Mouse (Mus musculus): Measurements from ENCODE around the gene Smtn.

DNA sequence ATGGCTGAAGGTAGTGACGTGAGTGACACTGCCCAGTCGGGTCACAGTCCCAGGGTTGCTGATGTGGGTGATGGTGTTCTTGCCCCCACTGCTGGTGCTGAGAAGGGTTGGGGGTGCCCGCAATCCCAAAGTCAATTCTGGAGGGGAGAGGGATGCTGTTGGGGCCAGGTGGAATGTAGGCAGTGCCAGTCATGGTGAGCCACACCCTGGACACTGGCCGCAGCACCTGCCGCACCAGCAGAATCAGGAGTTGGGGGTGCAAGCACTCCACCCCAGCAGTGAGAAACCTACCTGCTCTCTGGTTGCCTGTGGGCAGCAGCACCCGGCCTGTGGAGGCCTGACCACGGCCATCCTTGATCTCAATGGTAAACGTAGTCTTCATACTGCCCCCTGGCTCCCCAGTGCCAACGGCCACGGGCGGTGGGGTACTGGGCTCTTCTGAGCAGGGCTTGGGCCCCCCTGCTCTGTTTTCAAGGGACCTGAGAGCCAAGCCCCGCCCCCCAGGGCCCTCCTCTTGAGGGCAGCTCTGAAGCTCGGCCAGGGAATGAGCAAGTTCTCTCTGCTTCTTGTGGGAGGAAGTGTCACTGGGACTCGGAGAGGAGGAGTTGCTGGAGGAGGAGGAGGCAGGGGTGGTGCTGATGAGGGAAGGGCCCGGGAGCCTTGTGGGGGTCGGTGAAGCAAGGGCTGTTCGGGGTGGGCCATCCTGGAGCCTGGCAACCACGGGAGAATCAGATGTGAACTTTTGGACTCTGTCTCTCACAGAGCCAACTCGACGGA, 10.7 kb downstream of the Smtn start:
- TF ChIP-seq CTCF (IDR thresholded peaks at IDR 0.05; ENCODE audit: insufficient read depth, low read depth, low read length) (no peak), POLR2A (IDR thresholded peaks at IDR 0.05; ENCODE audit: insufficient read depth, low read depth, low read length) (no peak)
